Mouse (Mus musculus): Measurements from ENCODE around the gene Mt1.
A peak's percentile ranks its signal among the peaks of the same experiment; 100 is the strongest.

- TF ChIP-seq CTCF (IDR thresholded peaks at IDR 0.05; ENCODE audit: low read depth, low read length) (no peak), POLR2AphosphoS5 (IDR thresholded peaks at IDR 0.05; ENCODE audit: insufficient replicate concordance, low read depth, low read length) (peak; percentile 25; the same call in 1 of the 2 replicates)
Observed at GRCm38 (mm10) chr8:94180561-94180908, 1.7 kb downstream of the Mt1 start.

Data from G1E (cell line).